8 mouse cellular contexts compared by ENCODE assay signal in genomic region chr6:118179316-118180084, GRCm38 (mm10). TPM values are rescaled to one million over a fixed set of nuclear protein-coding genes. Genes with fewer than 3 reads are reported as not detected.
DNase-seq lines count a peak whose midpoint lies in the region; ATAC-seq lines count a peak whose summit lies in the region.

No protein-coding gene starts in this region.

- H3K4me2 ChIP-seq in hindbrain, embryonic 15.5 days = no peak overlapping the region

- no peaks in the 10 kb centered on the region; the same call in 1 of the 2 replicates for H3K4me1 ChIP-seq in hindbrain, embryonic 15.5 days (replicated peaks)

- no peak overlapping the region for H3K9ac ChIP-seq in hindbrain, embryonic 15.5 days

- 63% methylated on average over 13 of the region's 13 CpGs for WGBS in hindbrain, embryonic 15.5 days

- H3K36me3 ChIP-seq in hindbrain, embryonic 15.5 days = no peaks in the 10 kb centered on the region

- no peak overlapping the region for H3K4me3 ChIP-seq in hindbrain, embryonic 15.5 days

- no peaks in the 10 kb centered on the region for H3K9me3 ChIP-seq in hindbrain, embryonic 15.5 days

- DNase-seq in WW6 (ENCODE audit: low read depth, low spot score) = peak; percentile 58
- DNase-seq in cerebellum, postnatal 25 days = peak; percentile 73 to 82
- DNase-seq in frontal cortex, postnatal 36 days (ENCODE audit: low spot score in 2 of 2) = peak; percentile 67 to 77
- DNase-seq in layer of hippocampus, postnatal 25 days (ENCODE audit: extremely low spot score in 1 of 2, low spot score in 1 of 2) = peak; percentile 65 to 72
- DNase-seq in lung, postnatal 14 days = peak; percentile 82
- DNase-seq in retina, embryonic 14.5 days (ENCODE audit: low spot score) = peak; percentile 92
- peak; percentile 70 for DNase-seq in thymus, postnatal 4 days

- H3K27me3 ChIP-seq in hindbrain, embryonic 15.5 days = no peaks in the 10 kb centered on the region

- no peak overlapping the region for H3K27ac ChIP-seq in hindbrain, embryonic 15.5 days (replicated peaks)

- peak; percentile 88 for ATAC-seq in hindbrain, embryonic 15.5 days (ENCODE audit: low FRiP score, low read depth)

RNA-seq across cellular contexts. Expression of gene Ret, which starts 18.0 kb away (rescaled TPM):
- 16.8 and 17.7 TPM in 2 replicates for polyA plus RNA-seq in hindbrain, embryonic 15.5 days (2015; fragmentation: Nextera tagmentation; extraction: Ambion mirVana)
- 1 to 10 TPM; 3.0 to 3.4 TPM for total RNA-seq in layer of hippocampus, postnatal 25 days (2021)

RNA-seq across cellular contexts. Expression of gene Csgalnact2, which starts 40.6 kb away (rescaled TPM):
- 8.9 and 9.6 TPM in 2 replicates for polyA plus RNA-seq in hindbrain, embryonic 15.5 days (2015; fragmentation: Nextera tagmentation; extraction: Ambion mirVana)
- 10 to 100 TPM; 10.7 to 11.2 TPM for total RNA-seq in layer of hippocampus, postnatal 25 days (2021)
